Comparison of ENCODE assay signal across 15 mouse cellular contexts in the genomic region with DNA sequence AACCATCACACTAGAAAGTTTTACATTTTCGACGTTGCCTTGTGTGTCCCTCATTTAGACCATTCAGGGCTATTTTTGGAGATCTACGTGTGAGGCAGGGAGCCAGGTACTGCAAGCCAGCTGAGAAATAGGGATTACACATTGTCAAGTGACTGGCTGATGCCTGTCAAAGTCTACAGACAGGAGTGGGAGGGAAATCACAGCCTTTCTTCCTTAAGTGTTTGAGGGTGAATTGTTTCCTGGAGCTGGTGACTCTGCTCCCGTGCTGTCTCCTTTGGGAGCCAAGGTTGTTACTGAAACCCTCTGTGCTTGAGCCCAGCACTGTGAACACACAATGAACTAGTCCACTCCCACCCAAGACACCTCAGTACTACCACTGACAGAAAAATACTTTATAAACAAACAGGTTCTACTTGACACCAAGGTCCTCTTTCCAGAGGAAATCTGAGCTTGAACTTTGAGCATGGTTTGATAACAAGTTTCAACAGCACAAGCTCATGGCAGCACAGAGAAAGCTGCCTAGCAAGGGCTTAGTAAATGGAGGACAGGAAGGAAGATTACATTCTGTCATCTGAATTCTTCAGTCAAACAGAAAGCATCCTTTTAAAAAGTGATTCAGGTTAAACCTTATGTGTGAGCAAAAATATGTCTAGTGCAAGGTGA.
DNase-seq lines count a peak whose midpoint lies in the region; ATAC-seq and TF ChIP-seq lines count a peak whose summit lies in the region.
"Had no signal": no experiment of that assay in that cellular context is flagged by ENCODE, and none has a peak within 500 bp of the region (broad histone marks: within the 10 kb centered on the region; RNA-seq: fewer than 3 reads in every experiment).

No protein-coding gene starts in this region.

- whole genome bisulfite sequencing in lung, embryonic 14.5 days, result 43% methylated on average over 4 of the region's 4 CpGs

- no peak for TF ChIP-seq CTCF in lung, embryonic 14.5 days (IDR thresholded peaks at IDR 0.05; ENCODE audit: low read depth)

- H3K27ac ChIP-seq in lung, embryonic 14.5 days (ENCODE audit: low read depth), result no peak overlapping the region
- H3K27ac ChIP-seq: layer of hippocampus, adult 2 months; liver, embryonic 13.5 days; midbrain, embryonic 12.5 days had no signal

- H3K36me3 ChIP-seq in lung, embryonic 14.5 days (ENCODE audit: insufficient read depth), result no peaks in the 10 kb centered on the region
- H3K36me3 ChIP-seq: liver, embryonic 13.5 days; midbrain, embryonic 12.5 days had no signal

- no peaks in the 10 kb centered on the region for H3K4me1 ChIP-seq in lung, embryonic 14.5 days (ENCODE audit: insufficient read depth)

- H3K4me2 ChIP-seq in lung, embryonic 14.5 days, result no peak overlapping the region
- H3K4me2 ChIP-seq: liver, embryonic 13.5 days; midbrain, embryonic 12.5 days had no signal

- intact Hi-C loops in heart, postnatal 10 days (cut with DNase I), result no loop called here

- ATAC-seq in lung, embryonic 14.5 days (ENCODE audit: insufficient read depth), result no peak
- ATAC-seq: inflammation-experienced regulatory T-cells, adult 6 months; Patski had no signal

- H3K9ac ChIP-seq in lung, embryonic 14.5 days, result no peak overlapping the region
- H3K9ac ChIP-seq: liver, embryonic 13.5 days; midbrain, embryonic 12.5 days had no signal

- no peaks in the 10 kb centered on the region for H3K9me3 ChIP-seq in lung, embryonic 14.5 days (ENCODE audit: low read depth, low read length)
- H3K9me3 ChIP-seq: liver, embryonic 13.5 days; midbrain, embryonic 12.5 days had no signal

- DNase-seq in lung, embryonic 14.5 days, result peak; percentile 8
- no peak for DNase-seq in lung, postnatal 14 days
- peak; percentile 42 to 68 for DNase-seq in heart, adult 9 months (ENCODE audit: low spot score in 2 of 2)
- DNase-seq in heart, postnatal 10 days, result peak; percentile 72 to 81
- DNase-seq in adrenal gland, adult 8-10 months, result no peak
- no peak for DNase-seq in thymus, postnatal 36 days
- DNase-seq in urinary bladder, adult 18-20 months (ENCODE audit: low spot score in 2 of 2), result no peak
- DNase-seq: cerebellum, postnatal 36 days; liver, embryonic 13.5 days; lung, postnatal 36 days had no signal

- H3K4me3 ChIP-seq in lung, embryonic 14.5 days (ENCODE audit: low read depth, low read length), result no peak overlapping the region
- H3K4me3 ChIP-seq: layer of hippocampus, adult 2 months; liver, embryonic 13.5 days; midbrain, embryonic 12.5 days had no signal

- H3K27me3 ChIP-seq in lung, embryonic 14.5 days (ENCODE audit: insufficient read depth, low read length), result no peaks in the 10 kb centered on the region
- H3K27me3 ChIP-seq: CH12.LX; liver, embryonic 13.5 days; midbrain, embryonic 12.5 days; Patski had no signal

Comparison
In these comparisons a context has a peak if more than half of its experiments do, and no peak if none do; other contexts are left out.
1. DNase-seq: peak in lung, embryonic 14.5 days (single experiment), heart, adult 9 months (2 of 2) and heart, postnatal 10 days (2 of 2); none in lung, postnatal 14 days (single experiment), adrenal gland, adult 8-10 months (single experiment), thymus, postnatal 36 days (0 of 2) and urinary bladder, adult 18-20 months (0 of 2).